Mouse (Mus musculus) erythroid progenitor cell, adult 5-6 weeks (primary cell): ENCODE measurements around the gene Nf1. TPM values are rescaled to one million over a fixed set of nuclear protein-coding genes. Genes with fewer than 3 reads are reported as not detected.

Experiments
- ATAC-seq: replicated peaks from 2 replicates; pipeline ENCODE4 v1.8.0; 2016; ENCODE audit warnings: moderate number of reproducible peaks, mild to moderate bottlenecking, moderate TSS enrichment, inconsistent platforms; ENCODE audit not compliant: poor library complexity, low FRiP score, severe bottlenecking
- total RNA-seq, 2 experiments: library from RNA; stranded (forward) in 1 of 2; stranded (reverse) in 1 of 2; fragments of 150-400 nt in 1 of 2; fragments of 186-747, 209-891 nt in 1 of 2; gene quantifications; 2 replicates each; pipeline versions ENCODE4 v1.2.3 to v1.2.4; 2015 to 2017; ENCODE audit warnings: low replicate concordance in 2 of 2

The Nf1 gene
- total RNA-seq, 2 experiments from 2014 or later = 5.7 to 6.3 TPM

GRCm38 (mm10) chr11:79617991-79618390 lies 278.5 kb downstream of the Nf1 start:
- no peak for ATAC-seq

DNA sequence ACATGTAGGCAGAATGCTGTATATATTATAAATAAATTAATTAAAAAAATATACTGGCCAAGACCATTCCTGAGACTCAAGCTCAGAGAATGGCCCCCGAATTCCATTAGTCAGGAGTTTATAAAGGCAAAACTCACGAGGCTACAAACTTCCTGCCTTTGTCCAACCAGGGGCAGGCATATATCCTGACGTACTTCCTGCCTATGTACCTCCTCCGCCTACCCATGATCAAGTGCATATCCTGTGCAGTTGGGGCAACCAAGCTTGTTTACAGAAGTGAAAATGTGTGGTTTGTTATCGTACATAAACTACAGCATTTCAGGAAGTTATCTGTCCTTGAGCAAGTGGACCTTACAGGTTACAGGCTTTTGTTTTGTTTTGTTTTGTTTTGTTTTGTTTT lies 283.5 kb downstream of the Nf1 start:
- no peak for ATAC-seq

- ATAC-seq = peak; percentile 21; the same call in 1 of the 2 replicates
Observed at GRCm38 (mm10) chr11:79624801-79625302, 285.4 kb downstream of the Nf1 start.

DNA sequence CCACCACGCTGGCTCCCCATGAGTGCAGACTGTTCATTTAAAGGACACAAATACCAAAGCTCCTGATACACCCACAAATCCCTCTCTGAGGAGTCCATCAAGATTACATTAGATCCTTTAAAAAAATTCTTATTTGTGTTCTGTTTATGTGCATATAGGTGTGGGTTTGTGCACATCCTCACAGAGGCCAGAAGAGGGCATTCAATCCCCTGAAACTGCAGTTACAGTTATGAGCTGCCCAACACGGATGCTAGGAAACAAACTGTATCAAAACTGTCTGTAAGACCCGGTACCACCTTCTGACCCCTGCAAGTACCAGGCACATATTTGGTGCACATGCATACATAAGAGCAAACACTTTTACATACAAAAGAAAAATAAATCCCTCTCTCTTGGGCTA lies 289.2 kb downstream of the Nf1 start:
- ATAC-seq = no peak

- ATAC-seq = no peak
Observed at GRCm38 (mm10) chr11:79629752-79630374, 290.4 kb downstream of the Nf1 start.

GRCm38 (mm10) chr11:79630521-79630920 lies 291.0 kb downstream of the Nf1 start:
- ATAC-seq = no peak

Other genes with a start within 250 kb of the Nf1 start
- 2.2 and 4.2 TPM in 2 replicates for gene Ksr1, start 193.3 kb upstream of the Nf1 start, total RNA-seq (2015; ENCODE audit: low replicate concordance)
- 0.51 and 1.5 TPM in 2 replicates for gene Ksr1, start 193.3 kb upstream of the Nf1 start, total RNA-seq (2017; ENCODE audit: low replicate concordance)
- gene Wsb1, start 85.0 kb upstream of the Nf1 start, total RNA-seq (2015; ENCODE audit: low replicate concordance) = 60.4 and 62.7 TPM in 2 replicates
- gene Wsb1, start 85.0 kb upstream of the Nf1 start, total RNA-seq (2017; ENCODE audit: low replicate concordance) = 29.4 and 45.1 TPM in 2 replicates
- gene Gm9964, start 42.8 kb upstream of the Nf1 start, total RNA-seq (2015; ENCODE audit: low replicate concordance) = not detected in 2 replicates
- not detected in 2 replicates for gene Gm9964, start 42.8 kb upstream of the Nf1 start, total RNA-seq (2017; ENCODE audit: low replicate concordance)
- gene Omg, start 164.4 kb downstream of the Nf1 start, total RNA-seq (2015; ENCODE audit: low replicate concordance) = not detected in 2 replicates
- gene Omg, start 164.4 kb downstream of the Nf1 start, total RNA-seq (2017; ENCODE audit: low replicate concordance) = not detected in 2 replicates
- gene Evi2b, start 184.1 kb downstream of the Nf1 start, total RNA-seq (2015; ENCODE audit: low replicate concordance) = 63.3 and 115 TPM in 2 replicates
- 12.8 and 18.7 TPM in 2 replicates for gene Evi2b, start 184.1 kb downstream of the Nf1 start, total RNA-seq (2017; ENCODE audit: low replicate concordance)
- gene Evi2, start 190.9 kb downstream of the Nf1 start, total RNA-seq (2015; ENCODE audit: low replicate concordance) = 5.8 and 30.2 TPM in 2 replicates
- 1.3 and 4.7 TPM in 2 replicates for gene Evi2, start 190.9 kb downstream of the Nf1 start, total RNA-seq (2017; ENCODE audit: low replicate concordance)
- 10.8 and 34.8 TPM in 2 replicates for gene Evi2a, start 190.9 kb downstream of the Nf1 start, total RNA-seq (2015; ENCODE audit: low replicate concordance)
- gene Evi2a, start 190.9 kb downstream of the Nf1 start, total RNA-seq (2017; ENCODE audit: low replicate concordance) = 11.3 and 16.3 TPM in 2 replicates